Mouse (Mus musculus): Measurements from ENCODE around the gene Hoxb3.

Hoxb3 gene

GRCm38 (mm10) chr11:96294245-96295091 is 28.7 kb upstream of the Hoxb3 start:
- DNase-seq (ENCODE audit: low read depth, low spot score) = peak; percentile 86
- Histone ChIP-seq H3K36me3 (ENCODE audit: control insufficient read depth, insufficient read depth, low read length, poor library complexity, severe bottlenecking) (no peaks in the 10 kb centered on the region), H3K27me3 (ENCODE audit: control insufficient read depth, insufficient read depth, low read length, poor library complexity, severe bottlenecking) (peaks cover 6% of the 10 kb centered on the region; the same call in 1 of the 2 replicates)

- Histone ChIP-seq H3K36me3 (ENCODE audit: control insufficient read depth, insufficient read depth, low read length, poor library complexity, severe bottlenecking) (no peaks in the 10 kb centered on the region), H3K27me3 (ENCODE audit: control insufficient read depth, insufficient read depth, low read length, poor library complexity, severe bottlenecking) (peaks cover 8% of the 10 kb centered on the region; the same call in 1 of the 2 replicates)
- no peak for DNase-seq (ENCODE audit: low read depth, low spot score)
Observed at GRCm38 (mm10) chr11:96295092-96295835, 27.9 kb upstream of the Hoxb3 start.

GRCm38 (mm10) chr11:96296997-96297396 is 26.1 kb upstream of the Hoxb3 start:
- no peak for DNase-seq (ENCODE audit: low read depth, low spot score)
- Histone ChIP-seq H3K27me3 (ENCODE audit: control insufficient read depth, insufficient read depth, low read length, poor library complexity, severe bottlenecking) (peaks cover 8% of the 10 kb centered on the region; the same call in 1 of the 2 replicates), H3K36me3 (ENCODE audit: control insufficient read depth, insufficient read depth, low read length, poor library complexity, severe bottlenecking) (no peaks in the 10 kb centered on the region)

- Histone ChIP-seq H3K27me3 (ENCODE audit: control insufficient read depth, insufficient read depth, low read length, poor library complexity, severe bottlenecking) (peaks cover 8% of the 10 kb centered on the region; the same call in 1 of the 2 replicates), H3K36me3 (ENCODE audit: control insufficient read depth, insufficient read depth, low read length, poor library complexity, severe bottlenecking) (no peaks in the 10 kb centered on the region)
- no peak for DNase-seq (ENCODE audit: low read depth, low spot score)
Observed at GRCm38 (mm10) chr11:96297428-96297827, 25.7 kb upstream of the Hoxb3 start.

GRCm38 (mm10) chr11:96297968-96298635 is 25.0 kb upstream of the Hoxb3 start:
- no peak for DNase-seq (ENCODE audit: low read depth, low spot score)
- Histone ChIP-seq H3K36me3 (ENCODE audit: control insufficient read depth, insufficient read depth, low read length, poor library complexity, severe bottlenecking) (no peaks in the 10 kb centered on the region), H3K27me3 (ENCODE audit: control insufficient read depth, insufficient read depth, low read length, poor library complexity, severe bottlenecking) (peaks cover 5% of the 10 kb centered on the region; the same call in 1 of the 2 replicates)

GRCm38 (mm10) chr11:96298895-96299667 is 24.0 kb upstream of the Hoxb3 start:
- DNase-seq (ENCODE audit: low read depth, low spot score) = no peak
- peaks cover 2% of the 10 kb centered on the region; the same call in 1 of the 2 replicates for H3K27me3 ChIP-seq (ENCODE audit: control insufficient read depth, insufficient read depth, low read length, poor library complexity, severe bottlenecking)
- no peaks in the 10 kb centered on the region for H3K36me3 ChIP-seq (ENCODE audit: control insufficient read depth, insufficient read depth, low read length, poor library complexity, severe bottlenecking)

GRCm38 (mm10) chr11:96299781-96300180 is 23.3 kb upstream of the Hoxb3 start:
- Histone ChIP-seq H3K36me3 (ENCODE audit: control insufficient read depth, insufficient read depth, low read length, poor library complexity, severe bottlenecking) (no peaks in the 10 kb centered on the region), H3K27me3 (ENCODE audit: control insufficient read depth, insufficient read depth, low read length, poor library complexity, severe bottlenecking) (peaks cover 2% of the 10 kb centered on the region; the same call in 1 of the 2 replicates)
- no peak for DNase-seq (ENCODE audit: low read depth, low spot score)

GRCm38 (mm10) chr11:96300354-96301063 is 22.6 kb upstream of the Hoxb3 start:
- Histone ChIP-seq H3K27me3 (ENCODE audit: control insufficient read depth, insufficient read depth, low read length, poor library complexity, severe bottlenecking) (peaks cover 2% of the 10 kb centered on the region; the same call in 1 of the 2 replicates), H3K36me3 (ENCODE audit: control insufficient read depth, insufficient read depth, low read length, poor library complexity, severe bottlenecking) (no peaks in the 10 kb centered on the region)
- DNase-seq (ENCODE audit: low read depth, low spot score) = no peak

GRCm38 (mm10) chr11:96301064-96301431 is 22.1 kb upstream of the Hoxb3 start:
- no peak for DNase-seq (ENCODE audit: low read depth, low spot score)
- H3K36me3 ChIP-seq (ENCODE audit: control insufficient read depth, insufficient read depth, low read length, poor library complexity, severe bottlenecking) = no peaks in the 10 kb centered on the region
- H3K27me3 ChIP-seq (ENCODE audit: control insufficient read depth, insufficient read depth, low read length, poor library complexity, severe bottlenecking) = peaks cover 2% of the 10 kb centered on the region; the same call in 1 of the 2 replicates

GRCm38 (mm10) chr11:96301837-96302236 is 21.3 kb upstream of the Hoxb3 start:
- H3K36me3 ChIP-seq (ENCODE audit: control insufficient read depth, insufficient read depth, low read length, poor library complexity, severe bottlenecking) = no peaks in the 10 kb centered on the region
- peaks cover 2% of the 10 kb centered on the region; the same call in 1 of the 2 replicates for H3K27me3 ChIP-seq (ENCODE audit: control insufficient read depth, insufficient read depth, low read length, poor library complexity, severe bottlenecking)
- no peak for DNase-seq (ENCODE audit: low read depth, low spot score)

- DNase-seq (ENCODE audit: low read depth, low spot score) = no peak
- H3K36me3 ChIP-seq (ENCODE audit: control insufficient read depth, insufficient read depth, low read length, poor library complexity, severe bottlenecking) = no peaks in the 10 kb centered on the region
Observed at GRCm38 (mm10) chr11:96302381-96303150, 20.6 kb upstream of the Hoxb3 start.

GRCm38 (mm10) chr11:96303151-96304099 is 19.7 kb upstream of the Hoxb3 start, which contains the start of gene Hoxb5:
Hoxb5 (plus strand) TSS chr11:96303336.
- DNase-seq (ENCODE audit: low read depth, low spot score) = peak; percentile 71
- Histone ChIP-seq H3K36me3 (ENCODE audit: control insufficient read depth, insufficient read depth, low read length, poor library complexity, severe bottlenecking) (no peaks in the 10 kb centered on the region), H3K27me3 (ENCODE audit: control insufficient read depth, insufficient read depth, low read length, poor library complexity, severe bottlenecking) (peaks cover 2% of the 10 kb centered on the region; the same call in 1 of the 2 replicates)

More at GRCm38 (mm10) chr11:96302381-96303150, 20.6 kb upstream of the Hoxb3 start:
- H3K27me3 ChIP-seq (ENCODE audit: control insufficient read depth, insufficient read depth, low read length, poor library complexity, severe bottlenecking) = peaks cover 2% of the 10 kb centered on the region; the same call in 1 of the 2 replicates
